Mouse (Mus musculus) forebrain, embryonic 11.5 days (tissue): Measurements from ENCODE around the gene Pitpnm3. TPM values are rescaled to one million over a fixed set of nuclear protein-coding genes. Genes with fewer than 3 reads are reported as not detected.

ENCODE experiments used
- ATAC-seq: fragments of 200-750 bp; cut with Nextera tagmentation; replicated peaks from 2 replicates; pipeline ENCODE4 v1.8.0; 2017; ENCODE audit warnings: moderate TSS enrichment; ENCODE audit not compliant: low FRiP score
- DNase-seq: peaks from one replicate; pipeline ENCODE4 v3.0.0-alpha.2; 2017; ENCODE audit warnings: low spot score
- H3K27ac ChIP-seq: fragments of 300-500 bp; sonication (generic); 2 replicates; pipeline ENCODE4 v1.5.1; 2014; ENCODE audit warnings: low read depth, low read length
- H3K27me3 ChIP-seq: fragments of 300-500 bp; sonication (generic); 2 replicates; pipeline ENCODE4 v1.6.1; 2014; ENCODE audit warnings: mild to moderate bottlenecking, low read length, mixed read lengths; ENCODE audit not compliant: control insufficient read depth, insufficient read depth
- H3K36me3 ChIP-seq: fragments of 300-500 bp; sonication (generic); 2 replicates; pipeline ENCODE4 v1.6.1; 2014; ENCODE audit warnings: mild to moderate bottlenecking, low read length, moderate library complexity, mixed read lengths; ENCODE audit not compliant: control insufficient read depth, insufficient read depth
- H3K4me1 ChIP-seq: fragments of 300-500 bp; sonication (generic); replicated peaks from 2 replicates; pipeline ENCODE4 v1.6.1; 2014; ENCODE audit warnings: low read length, mixed read lengths; ENCODE audit not compliant: control insufficient read depth, insufficient read depth
- H3K4me2 ChIP-seq: fragments of 300-500 bp; sonication (generic); 2 replicates; pipeline ENCODE4 v1.6.1; 2014; ENCODE audit warnings: low read depth, mild to moderate bottlenecking, low read length, moderate library complexity, mixed read lengths; ENCODE audit not compliant: severe bottlenecking
- H3K4me3 ChIP-seq: fragments of 300-500 bp; sonication (generic); 2 replicates; pipeline ENCODE4 v1.5.1; 2014; ENCODE audit warnings: low read depth, low read length
- H3K9ac ChIP-seq: fragments of 300-500 bp; sonication (generic); 2 replicates; pipeline ENCODE4 v1.6.1; 2014; ENCODE audit warnings: low read length
- H3K9me3 ChIP-seq: fragments of 300-500 bp; sonication (generic); 2 replicates; pipeline ENCODE4 v1.6.1; 2016; ENCODE audit warnings: low read length, mixed read lengths; ENCODE audit not compliant: control insufficient read depth
- WGBS: fragments of 180-500 bp; shearing (Covaris S2); extraction: QIAGEN DNeasy Blood & Tissue Kit; methylation state at CpG from one replicate; pipeline ENCODE4 v1.1.7; 2014; 5-methylcytosine and 5-hydroxymethylcytosine counted together
- polyA plus RNA-seq: library from polyadenylated mRNA; unstranded; fragments of >200 nt; fragmentation: Nextera tagmentation; extraction: Ambion mirVana; gene quantifications from 2 replicates; pipeline ENCODE4 v1.2.1, GENCODE M21; 2014

Pitpnm3 gene
- polyA plus RNA-seq, 1 experiment from 2014 or later: 0.20 TPM

DNA sequence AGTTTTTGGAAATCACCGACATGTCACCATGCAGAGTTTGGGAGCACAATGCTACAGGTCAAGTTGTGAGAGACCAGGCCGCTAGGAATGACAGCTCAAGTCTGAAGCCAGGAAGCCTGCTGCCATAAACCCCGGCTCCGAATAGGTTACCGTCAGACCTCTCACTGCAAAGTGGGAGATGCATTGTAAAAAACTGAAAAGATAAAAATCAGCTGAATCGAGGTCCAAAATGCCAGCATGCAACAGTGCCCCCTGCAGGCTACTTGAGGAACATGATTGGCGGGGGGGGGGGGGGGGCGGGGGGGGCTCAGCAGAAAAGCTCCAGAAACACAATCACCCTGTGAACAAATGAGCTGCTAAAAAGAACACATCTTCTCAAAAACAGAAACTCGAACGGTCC lies 112.0 kb downstream of the Pitpnm3 start:
- no peak overlapping the region for H3K4me3 ChIP-seq
- no peaks in the 10 kb centered on the region for H3K27me3 ChIP-seq
- H3K36me3 ChIP-seq: no peaks in the 10 kb centered on the region
- 57% methylated on average over 8 of the region's 10 CpGs for WGBS
- H3K9me3 ChIP-seq: no peaks in the 10 kb centered on the region
- H3K4me2 ChIP-seq: no peak overlapping the region
- DNase-seq (peak; percentile 68), ATAC-seq (no peak)
- H3K27ac ChIP-seq: no peak overlapping the region
- no peaks in the 10 kb centered on the region for H3K4me1 ChIP-seq
- H3K9ac ChIP-seq: no peak overlapping the region

DNA sequence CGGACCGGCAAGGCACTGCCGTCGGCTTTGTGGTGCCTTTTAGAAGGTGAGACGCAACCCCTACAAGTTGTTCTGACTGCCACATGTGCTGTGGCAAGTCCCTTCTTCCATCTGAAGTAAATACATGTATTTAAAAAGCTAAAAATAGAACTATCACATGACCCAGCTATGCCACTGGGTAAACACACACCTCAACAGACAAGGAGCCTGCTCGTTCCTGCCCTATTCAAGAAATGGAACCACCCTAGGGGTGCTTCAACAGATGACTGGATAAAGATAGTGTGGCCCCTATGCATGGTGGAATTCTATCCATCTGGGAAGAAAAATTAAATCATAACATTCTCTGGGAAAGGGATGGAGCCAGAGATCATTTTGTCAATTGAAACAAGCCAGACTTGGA lies 112.8 kb downstream of the Pitpnm3 start:
- H3K4me1 ChIP-seq: no peaks in the 10 kb centered on the region
- no peak overlapping the region for H3K4me3 ChIP-seq
- H3K36me3 ChIP-seq: no peaks in the 10 kb centered on the region
- ATAC-seq (no peak), DNase-seq (no peak)
- no peaks in the 10 kb centered on the region for H3K27me3 ChIP-seq
- no peak overlapping the region for H3K9ac ChIP-seq
- 88% methylated on average over 6 of the region's 6 CpGs for WGBS
- H3K9me3 ChIP-seq: no peaks in the 10 kb centered on the region
- H3K4me2 ChIP-seq: no peak overlapping the region
- no peak overlapping the region for H3K27ac ChIP-seq

DNA sequence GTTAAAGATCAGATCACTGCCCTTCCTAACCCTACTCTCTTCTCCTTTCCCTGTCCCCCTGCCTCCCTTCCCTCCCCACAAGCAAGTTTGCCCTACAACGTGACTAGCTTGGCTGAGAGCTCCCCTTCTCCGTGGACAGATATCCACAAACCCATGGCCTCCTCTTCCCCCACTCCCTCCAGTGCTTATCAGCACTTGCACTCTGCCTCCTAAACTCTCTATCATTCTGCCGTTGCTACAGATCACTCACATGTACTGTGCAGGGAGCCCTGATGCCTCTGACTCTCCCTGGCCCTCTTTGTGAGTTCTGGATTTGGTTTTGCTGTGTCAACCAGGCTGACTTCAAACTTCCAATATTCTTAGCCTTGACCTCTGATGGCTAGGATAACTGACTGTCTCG lies 114.6 kb downstream of the Pitpnm3 start:
- H3K9me3 ChIP-seq: no peaks in the 10 kb centered on the region
- H3K4me2 ChIP-seq: no peak overlapping the region
- H3K27ac ChIP-seq: no peak overlapping the region
- H3K36me3 ChIP-seq: no peaks in the 10 kb centered on the region
- no peaks in the 10 kb centered on the region for H3K4me1 ChIP-seq
- no peaks in the 10 kb centered on the region for H3K27me3 ChIP-seq
- 85% methylated on average over 4 of the region's 4 CpGs for WGBS
- ATAC-seq (no peak), DNase-seq (no peak)
- no peak overlapping the region for H3K9ac ChIP-seq
- H3K4me3 ChIP-seq: no peak overlapping the region

DNA sequence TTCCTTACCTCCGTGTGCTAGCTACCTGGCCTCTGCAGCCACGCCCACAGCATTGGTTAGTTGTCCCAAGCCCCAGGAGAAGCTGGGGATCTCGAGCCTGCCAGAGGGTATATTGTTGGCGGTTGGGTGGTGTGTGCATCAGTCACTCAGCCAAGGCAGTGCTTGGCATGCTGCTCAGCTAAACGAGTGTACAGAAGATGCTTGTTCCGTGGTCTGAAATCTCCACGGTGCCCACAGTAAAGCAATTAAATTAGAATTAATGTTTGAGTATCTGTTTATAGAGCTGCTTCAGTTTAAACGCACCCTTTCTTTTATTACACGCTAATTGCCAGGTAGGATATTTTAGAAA lies 118.4 kb downstream of the Pitpnm3 start:
- H3K27me3 ChIP-seq: no peaks in the 10 kb centered on the region
- 79% methylated on average over 9 of the region's 9 CpGs for WGBS
- no peak overlapping the region for H3K27ac ChIP-seq
- H3K4me2 ChIP-seq: no peak overlapping the region
- no peak overlapping the region for H3K9ac ChIP-seq
- H3K4me1 ChIP-seq: no peaks in the 10 kb centered on the region; the same call in 1 of the 2 replicates
- no peak for ATAC-seq
- DNase-seq: no peak
- no peak overlapping the region for H3K4me3 ChIP-seq
- H3K9me3 ChIP-seq: no peaks in the 10 kb centered on the region
- H3K36me3 ChIP-seq: no peaks in the 10 kb centered on the region

DNA sequence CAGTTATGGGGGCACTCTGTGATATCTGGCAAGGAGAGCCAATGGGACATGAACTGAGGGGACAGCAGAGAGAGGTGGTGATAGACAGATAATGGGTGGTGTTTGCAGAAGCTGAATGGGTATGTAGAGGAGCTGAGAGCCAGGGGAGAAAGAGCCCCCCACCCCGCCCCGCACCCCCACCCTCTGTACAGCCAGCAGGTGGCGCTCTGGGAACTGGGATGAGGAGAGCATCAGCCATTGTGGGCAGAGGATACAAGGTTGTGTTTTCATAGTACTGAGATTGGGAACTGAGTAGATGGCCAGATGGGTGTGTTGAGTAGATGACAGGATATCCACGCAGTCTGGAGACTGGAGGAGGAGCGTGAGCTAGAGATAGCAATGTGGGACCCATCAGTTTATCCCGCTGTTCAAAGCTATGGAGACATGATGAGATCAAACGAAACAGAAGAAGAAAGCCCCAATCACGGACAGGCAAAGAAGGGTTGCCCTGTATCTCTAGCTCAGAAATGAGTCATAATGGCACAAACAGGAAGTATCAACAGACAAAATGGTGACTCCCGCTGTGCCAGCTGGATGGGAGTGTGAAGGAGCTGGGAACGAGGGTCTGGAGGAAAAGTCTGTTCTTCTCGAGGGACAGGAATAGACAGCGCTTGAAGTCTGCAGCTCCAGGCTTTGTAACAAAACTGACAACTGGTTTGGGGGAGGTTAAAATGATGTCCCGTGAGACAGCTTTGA lies 118.9 kb downstream of the Pitpnm3 start:
- peaks cover 4% of the 10 kb centered on the region for H3K4me1 ChIP-seq
- no peaks in the 10 kb centered on the region for H3K9me3 ChIP-seq
- DNase-seq: no peak
- no peak for ATAC-seq
- no peaks in the 10 kb centered on the region for H3K27me3 ChIP-seq
- no peak overlapping the region for H3K4me2 ChIP-seq
- no peaks in the 10 kb centered on the region for H3K36me3 ChIP-seq
- H3K9ac ChIP-seq: no peak overlapping the region
- 84% methylated on average over 13 of the region's 13 CpGs for WGBS
- no peak overlapping the region for H3K27ac ChIP-seq
- H3K4me3 ChIP-seq: no peak overlapping the region

DNA sequence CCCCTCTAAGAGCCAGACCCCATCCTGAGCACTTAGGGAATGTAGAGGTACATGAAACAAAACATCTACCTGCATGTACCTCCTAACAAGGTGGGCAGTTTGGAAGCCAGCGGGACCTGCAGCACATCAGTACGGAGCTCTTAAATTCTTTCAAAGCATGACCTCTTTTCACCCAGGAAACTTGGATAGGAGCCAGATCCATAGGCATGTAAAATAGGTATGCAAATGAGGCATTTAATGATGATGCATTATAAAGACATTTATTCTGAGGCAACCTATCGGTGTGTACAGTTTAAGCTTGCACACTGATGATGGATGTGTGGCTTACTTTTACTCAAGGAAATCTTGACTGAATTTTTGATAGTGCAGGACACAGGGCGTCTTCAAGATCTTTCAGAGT lies 120.9 kb downstream of the Pitpnm3 start:
- DNase-seq (no peak), ATAC-seq (no peak)
- Histone ChIP-seq H3K27me3 (no peaks in the 10 kb centered on the region), H3K36me3 (no peaks in the 10 kb centered on the region), H3K4me3 (no peak overlapping the region), H3K9ac (no peak overlapping the region), H3K9me3 (no peaks in the 10 kb centered on the region), H3K27ac (no peak overlapping the region), H3K4me2 (no peak overlapping the region), H3K4me1 (peaks cover 5% of the 10 kb centered on the region)
- 67% methylated on average over 4 of the region's 4 CpGs for WGBS

DNA sequence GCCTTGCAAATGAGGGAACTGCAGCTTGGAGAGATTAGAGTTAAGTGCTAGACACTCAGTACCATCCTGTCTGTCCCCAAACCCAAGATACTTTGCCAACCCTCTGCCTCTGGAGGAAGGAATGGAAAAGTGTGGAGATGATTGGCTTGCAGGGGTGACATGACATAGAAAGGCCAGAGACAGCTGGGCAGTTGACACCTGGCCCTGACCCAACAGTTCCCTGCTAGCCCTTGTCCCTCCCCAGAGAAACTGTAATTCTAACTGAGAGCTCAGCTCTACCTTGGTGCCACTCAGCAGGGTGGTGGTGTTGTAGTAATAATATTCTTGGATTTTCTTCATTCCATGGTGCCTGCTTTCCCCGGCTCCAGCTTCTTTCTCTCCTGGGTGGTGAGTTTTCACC lies 123.6 kb downstream of the Pitpnm3 start:
- H3K36me3 ChIP-seq: no peaks in the 10 kb centered on the region
- 83% methylated on average over 1 of the region's 1 CpGs for WGBS
- H3K4me1 ChIP-seq: peaks cover 5% of the 10 kb centered on the region
- no peak overlapping the region for H3K9ac ChIP-seq
- H3K9me3 ChIP-seq: no peaks in the 10 kb centered on the region
- no peak overlapping the region; the same call in 1 of the 2 replicates for H3K27ac ChIP-seq
- DNase-seq (no peak), ATAC-seq (no peak)
- H3K27me3 ChIP-seq: no peaks in the 10 kb centered on the region
- no peak overlapping the region for H3K4me3 ChIP-seq
- H3K4me2 ChIP-seq: no peak overlapping the region

DNA sequence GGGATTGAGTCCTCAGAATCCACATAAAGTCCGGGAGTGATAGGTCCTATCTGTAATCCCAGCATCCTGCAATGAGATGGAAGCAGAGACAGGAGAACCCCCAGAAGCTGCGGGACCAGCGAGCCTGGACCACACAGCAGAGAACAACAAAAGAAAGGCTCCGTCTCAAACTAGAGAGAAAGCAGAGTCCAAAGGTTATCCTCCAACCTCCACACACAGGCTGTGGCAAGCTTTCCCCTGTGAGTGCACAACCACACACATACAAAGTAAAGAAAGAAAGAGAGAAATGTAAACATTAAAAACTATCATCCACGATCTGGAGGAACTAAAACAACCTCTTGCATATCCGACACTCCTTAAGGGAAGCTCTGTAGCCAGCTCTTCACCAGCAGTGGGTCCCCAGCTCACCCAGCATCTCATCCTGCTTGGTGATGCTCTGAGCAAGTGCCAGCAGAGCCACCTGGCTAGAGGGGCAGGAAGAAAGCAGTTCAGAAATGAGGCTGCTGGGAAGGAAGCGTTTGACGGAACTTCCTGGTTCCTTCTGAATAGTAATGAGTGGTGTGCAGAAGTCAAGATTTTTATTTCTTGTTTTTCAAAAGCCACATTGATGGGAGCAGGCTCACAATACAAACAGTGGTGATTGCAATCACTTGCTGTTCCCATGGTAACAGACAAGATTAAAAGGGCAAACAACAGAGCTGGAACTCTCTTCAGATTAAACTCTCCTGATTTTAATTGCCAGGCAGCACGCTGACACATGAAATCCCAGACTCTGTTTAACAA lies 124.4 kb downstream of the Pitpnm3 start:
- Histone ChIP-seq H3K9ac (peak overlapping the region; percentile 12; the same call in 1 of the 2 replicates), H3K4me1 (peaks cover 5% of the 10 kb centered on the region), H3K4me3 (no peak overlapping the region), H3K4me2 (no peak overlapping the region), H3K27me3 (no peaks in the 10 kb centered on the region), H3K9me3 (no peaks in the 10 kb centered on the region), H3K27ac (peak overlapping the region; percentile 26; the same call in 1 of the 2 replicates), H3K36me3 (no peaks in the 10 kb centered on the region)
- ATAC-seq: 0 out of 2 replicates have a peak, but pooled peaks have one; percentile 56
- 43% methylated on average over 9 of the region's 9 CpGs for WGBS
- no peak for DNase-seq
